Mouse (Mus musculus) lung, postnatal 10 days (tissue): ENCODE measurements around the gene Ccdc12.
A peak's percentile ranks its signal among the peaks of the same experiment; 100 is the strongest.
"Not testable (repeated sequence)": the region's sequence is repeated elsewhere in the genome, so short reads cannot be mapped to it uniquely, and the experiment has no call there.

ENCODE experiments used
- DNase-seq: peaks from one replicate; pipeline ENCODE4 v3.0.0; 2021

Gene Ccdc12

GRCm38 (mm10) chr9:110678886-110679285 lies 22.6 kb downstream of the Ccdc12 start:
- no peak for DNase-seq

- DNase-seq = no peak
Measured at GRCm38 (mm10) chr9:110680736-110681507, 24.6 kb downstream of the Ccdc12 start.

DNA sequence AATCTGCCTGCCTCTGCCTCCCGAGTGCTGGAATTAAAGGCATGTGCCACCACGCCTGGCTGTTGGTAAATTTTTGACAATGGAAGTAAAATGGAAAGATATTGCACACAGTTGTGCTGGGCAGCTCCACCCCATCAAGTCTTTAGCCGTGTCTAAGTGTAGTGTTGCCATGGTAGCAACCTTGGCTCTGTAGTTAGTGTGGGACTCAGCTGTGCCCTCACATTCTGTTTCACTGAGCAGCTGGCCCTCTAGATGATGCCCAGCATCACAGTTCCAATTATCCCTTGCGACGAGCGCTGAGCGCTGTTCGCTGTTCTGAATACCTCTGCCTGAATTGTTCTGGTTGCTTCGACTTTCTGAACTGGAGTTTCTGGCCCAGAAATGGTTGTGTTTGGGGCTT lies 25.5 kb downstream of the Ccdc12 start:
- no peak for DNase-seq

DNA sequence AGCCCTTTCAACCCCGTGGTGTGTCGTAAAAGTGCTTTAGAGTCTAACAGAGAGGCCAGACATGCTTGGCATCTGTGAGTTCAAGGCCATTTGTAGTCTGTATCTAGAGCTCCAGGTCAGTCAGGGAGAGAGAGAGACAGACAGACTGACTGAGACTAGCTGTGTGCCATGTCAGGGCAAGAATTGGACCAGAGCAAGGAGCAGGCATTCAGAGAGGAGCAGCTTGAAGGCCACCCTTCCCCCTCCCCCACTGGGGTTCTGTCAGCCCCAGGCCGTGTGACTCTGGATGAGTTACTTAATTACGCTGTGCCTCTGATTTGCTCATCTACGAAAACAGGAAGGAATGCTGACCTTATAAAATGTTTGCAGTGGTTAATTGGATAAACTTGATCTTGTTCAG lies 26.0 kb downstream of the Ccdc12 start:
- DNase-seq = peak; percentile 35

GRCm38 (mm10) chr9:110682697-110683096 lies 26.4 kb downstream of the Ccdc12 start:
- not testable (repeated sequence) for DNase-seq

- DNase-seq = peak; percentile 50
Measured at GRCm38 (mm10) chr9:110683574-110684099, 27.3 kb downstream of the Ccdc12 start.

DNA sequence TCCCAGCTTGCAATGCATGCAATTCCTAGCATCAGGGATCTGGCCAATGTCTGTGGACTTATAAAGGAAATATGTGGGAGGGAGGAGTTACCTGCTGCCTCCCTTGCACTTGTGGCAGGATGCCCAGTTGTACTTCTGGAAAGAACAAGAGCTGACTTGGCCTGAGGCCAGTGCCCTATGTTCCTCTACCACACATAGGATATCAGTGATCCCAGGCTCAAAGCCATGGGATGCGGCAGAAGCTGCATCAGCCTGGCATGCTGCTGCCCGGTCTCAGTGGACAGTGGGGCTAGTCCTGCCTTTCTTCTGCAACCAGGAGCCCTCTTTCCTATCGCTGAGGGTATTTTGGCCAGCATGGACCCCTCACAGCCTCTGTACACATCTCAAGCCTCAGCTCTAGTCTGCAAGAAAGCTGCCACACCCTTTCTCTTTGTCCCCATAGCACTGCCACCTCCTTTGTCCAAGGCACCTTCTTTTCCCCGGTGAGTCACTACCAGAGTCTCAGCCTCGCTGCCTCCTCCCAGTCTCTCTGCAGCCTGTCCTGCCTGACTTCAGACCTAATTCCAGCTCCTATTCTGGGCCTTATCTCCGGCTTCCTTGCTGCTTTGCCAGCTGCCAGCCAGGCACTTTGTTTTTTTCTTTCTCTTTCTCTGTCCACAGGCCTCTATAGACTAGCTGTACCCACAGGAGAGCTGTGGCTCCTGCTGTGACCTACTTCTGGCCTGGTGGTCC lies 28.0 kb downstream of the Ccdc12 start:
- DNase-seq = peak; percentile 88

DNA sequence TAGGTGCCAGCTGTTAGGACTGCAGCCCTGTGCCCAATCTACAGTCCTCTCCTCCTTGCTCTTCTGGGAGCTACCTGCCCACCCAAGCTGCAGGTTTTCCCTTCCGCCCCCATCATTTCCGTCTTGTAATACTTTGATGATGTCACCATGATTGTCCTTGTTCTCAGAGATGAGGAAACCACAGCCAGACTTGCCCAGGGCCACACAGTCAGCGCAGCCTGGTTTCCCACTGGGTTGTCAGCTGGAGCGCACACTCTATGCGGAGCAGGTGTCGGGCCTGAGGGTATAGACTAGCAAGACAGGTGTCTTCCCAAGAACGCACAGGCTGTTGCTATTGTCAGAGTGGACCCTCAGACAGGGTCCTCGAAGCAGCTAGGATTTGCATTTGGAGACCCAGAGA lies 28.9 kb downstream of the Ccdc12 start:
- DNase-seq = no peak

GRCm38 (mm10) chr9:110685591-110685990 lies 29.3 kb downstream of the Ccdc12 start:
- peak; percentile 48 for DNase-seq

DNA sequence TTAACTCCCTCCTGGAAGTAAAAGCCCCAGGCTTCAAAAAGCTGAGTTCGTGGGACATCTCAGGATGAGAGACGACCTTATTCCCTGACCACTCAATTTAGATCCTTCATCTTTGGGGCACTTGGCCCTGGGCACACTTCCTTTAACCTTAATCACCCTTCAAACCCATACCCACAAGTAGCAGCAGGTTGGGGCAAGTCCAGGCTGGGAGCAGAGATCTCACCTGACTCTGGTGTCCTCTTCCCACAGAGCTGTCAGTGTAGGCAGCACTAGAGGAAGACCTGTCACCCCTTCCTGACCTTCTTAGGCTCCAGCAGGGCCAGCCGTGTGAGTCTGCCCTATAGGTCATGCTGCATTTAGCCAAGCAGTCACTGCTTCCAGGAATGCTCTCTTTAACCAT lies 30.2 kb downstream of the Ccdc12 start:
- no peak for DNase-seq

GRCm38 (mm10) chr9:110687061-110687460 lies 30.8 kb downstream of the Ccdc12 start:
- no peak for DNase-seq

GRCm38 (mm10) chr9:110687846-110688245 lies 31.5 kb downstream of the Ccdc12 start:
- no peak for DNase-seq

- peak; percentile 55 for DNase-seq
Measured at GRCm38 (mm10) chr9:110689261-110689779, 33.0 kb downstream of the Ccdc12 start.

DNA sequence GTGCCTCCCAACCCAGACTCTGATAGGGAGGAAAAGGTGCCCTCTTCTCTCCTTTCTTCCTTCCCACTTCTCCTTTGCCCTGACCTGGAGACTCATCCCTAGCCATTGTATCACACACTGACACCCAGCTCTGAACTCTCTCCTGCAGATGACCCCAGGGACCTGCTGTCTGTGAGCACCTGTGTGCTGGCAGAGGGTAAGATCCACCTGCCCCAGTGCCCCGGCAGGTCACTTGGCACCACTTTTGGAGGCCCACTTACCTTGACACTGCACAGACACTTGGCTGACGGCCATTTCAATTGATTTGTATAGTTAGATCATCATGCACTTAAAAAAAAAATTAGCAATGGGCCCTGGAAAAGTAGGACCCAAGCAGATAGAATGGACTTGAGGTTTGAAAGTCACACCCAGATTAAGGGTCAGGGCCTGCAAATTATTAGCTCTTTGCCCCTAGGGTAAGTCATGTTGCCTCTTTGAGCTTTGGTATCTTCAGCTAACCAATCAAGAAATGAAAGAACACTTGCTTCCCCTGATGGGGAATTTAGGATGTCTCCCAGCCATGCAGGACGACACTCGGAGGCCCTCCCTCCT lies 39.0 kb downstream of the Ccdc12 start:
- DNase-seq = no peak

DNA sequence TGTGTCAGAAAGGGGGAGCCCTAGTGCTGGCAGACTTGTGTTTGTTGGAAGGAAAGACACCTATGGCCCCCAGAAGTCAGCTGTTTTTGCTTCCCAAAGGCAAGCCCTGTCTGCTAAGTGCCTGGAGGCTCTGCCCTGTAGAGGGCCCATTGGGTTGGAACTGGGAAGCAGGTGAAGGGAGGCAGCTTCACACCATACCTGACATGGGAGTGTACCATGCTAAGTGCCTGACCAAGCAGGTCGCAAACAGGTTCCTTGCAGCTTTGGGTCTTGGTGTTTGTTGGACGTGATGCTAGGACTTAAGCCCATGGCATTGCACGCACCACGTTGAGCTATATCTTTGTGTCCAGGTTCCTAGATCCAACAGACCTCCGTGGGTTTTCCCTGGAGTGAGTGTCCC lies 40.1 kb downstream of the Ccdc12 start:
- no peak for DNase-seq

GRCm38 (mm10) chr9:110697465-110697864 lies 41.2 kb downstream of the Ccdc12 start:
- peak; percentile 51 for DNase-seq

GRCm38 (mm10) chr9:110699574-110699973 lies 43.3 kb downstream of the Ccdc12 start:
- DNase-seq = no peak

- DNase-seq = no peak
Measured at GRCm38 (mm10) chr9:110701114-110702032, 45.1 kb downstream of the Ccdc12 start.

GRCm38 (mm10) chr9:110702848-110703247 lies 46.5 kb downstream of the Ccdc12 start:
- DNase-seq = no peak

GRCm38 (mm10) chr9:110703951-110704350 lies 47.6 kb downstream of the Ccdc12 start:
- DNase-seq = no peak

DNA sequence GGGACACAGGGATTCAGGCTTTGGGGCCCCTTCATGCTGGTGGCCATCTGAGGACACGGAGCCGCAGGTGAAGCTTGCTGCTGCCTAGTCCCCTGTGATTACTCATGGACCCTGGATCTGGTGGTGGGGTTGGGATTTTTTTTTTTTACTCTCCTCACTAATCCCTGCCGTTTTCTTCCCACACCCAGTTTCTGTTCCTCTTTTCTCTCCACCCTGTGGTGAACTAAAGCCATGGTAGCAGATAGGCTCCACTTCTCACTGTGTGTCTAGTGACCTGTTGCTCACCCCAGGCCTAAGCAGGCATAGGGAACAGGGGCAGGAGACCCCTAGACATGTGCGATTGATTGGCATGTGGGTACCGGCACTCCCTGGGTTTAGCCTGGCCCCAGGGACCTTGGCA lies 50.5 kb downstream of the Ccdc12 start:
- no peak for DNase-seq

DNA sequence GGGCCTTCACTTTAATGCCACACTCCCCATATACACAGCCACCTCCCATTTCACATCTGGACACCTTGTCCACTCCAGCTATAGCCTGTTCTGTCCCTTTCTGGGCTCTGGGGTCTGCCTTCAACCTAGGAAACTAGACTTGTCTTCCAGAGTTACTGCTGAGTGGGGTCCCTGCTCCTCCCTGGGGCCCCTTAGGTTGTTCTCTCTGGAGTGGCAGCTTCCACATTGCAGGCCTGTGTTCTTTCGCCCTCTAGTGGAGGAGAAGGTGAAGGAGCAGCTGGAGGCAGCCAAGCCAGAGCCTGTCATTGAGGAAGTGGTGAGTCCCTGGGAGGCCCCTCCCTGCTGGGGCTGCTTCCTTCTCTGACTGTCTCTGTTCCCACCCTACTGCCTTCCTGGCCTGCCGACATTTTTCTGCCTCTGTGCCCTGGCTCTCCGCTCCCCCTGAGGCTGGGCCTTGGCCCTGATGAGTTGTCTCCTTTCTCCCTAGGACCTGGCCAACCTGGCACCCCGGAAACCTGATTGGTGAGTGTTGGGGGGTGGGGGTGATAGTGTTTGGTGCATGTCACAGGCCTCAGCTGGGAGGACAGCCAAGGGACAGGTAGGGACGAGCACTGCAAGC lies 53.4 kb downstream of the Ccdc12 start:
- DNase-seq = peak; percentile 92
